Mouse (Mus musculus) lung, adult 18-20 months (tissue): Measurements from ENCODE around the gene Dmbt1.
"Not testable (repeated sequence)": the region's sequence is repeated elsewhere in the genome, so short reads cannot be mapped to it uniquely, and the experiment has no call there.

ENCODE experiments used
- DNase-seq, 2 experiments: peaks; one replicate each; pipeline ENCODE4 v3.0.0; 2022; ENCODE audit warnings: mixed read lengths in 2 of 2

Gene Dmbt1

DNA sequence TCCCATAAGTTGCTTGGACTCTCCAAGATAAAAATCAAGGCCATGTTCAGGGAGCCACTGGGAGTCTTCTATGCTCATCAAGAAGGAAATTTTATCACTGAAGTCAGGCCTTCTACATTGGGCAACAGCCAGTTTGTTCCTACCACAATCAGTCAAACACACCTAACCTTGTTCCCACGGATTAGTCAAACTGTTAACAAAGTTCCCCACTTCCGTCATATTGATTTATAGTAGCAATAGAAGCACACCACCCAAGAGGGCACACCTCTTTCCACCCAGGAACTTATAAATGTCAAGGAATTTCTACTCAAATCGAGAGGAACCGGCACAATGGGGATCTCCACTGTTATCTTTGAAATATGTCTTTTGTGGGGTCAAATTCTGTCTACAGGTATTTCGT is at the start of gene Dmbt1:
Gene Dmbt1, plus strand, starts transcription at position 299 of the 400 bp plus-strand sequence.
- no peak for DNase-seq

DNA sequence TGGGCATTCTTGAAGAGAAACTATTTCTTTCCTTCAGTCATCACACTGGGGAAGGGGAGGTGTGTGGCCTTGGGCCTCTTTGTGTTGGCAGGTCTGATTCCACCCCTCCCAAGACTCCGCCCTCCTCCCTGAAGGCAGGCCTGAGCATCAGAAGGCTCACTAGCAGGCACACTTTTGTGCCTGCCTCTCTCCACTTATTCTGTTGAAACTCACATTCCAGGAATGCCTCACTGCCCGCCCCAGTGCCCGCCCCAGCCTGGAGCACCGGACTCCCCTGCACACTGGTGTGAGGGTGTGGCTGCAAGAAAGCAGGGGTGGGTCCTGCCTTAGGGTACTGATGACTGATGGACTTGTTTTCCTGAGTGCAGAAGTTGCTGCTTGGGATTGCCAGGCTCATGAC is 49.5 kb upstream of the Dmbt1 start:
- DNase-seq: peak; percentile 86 to 92

DNA sequence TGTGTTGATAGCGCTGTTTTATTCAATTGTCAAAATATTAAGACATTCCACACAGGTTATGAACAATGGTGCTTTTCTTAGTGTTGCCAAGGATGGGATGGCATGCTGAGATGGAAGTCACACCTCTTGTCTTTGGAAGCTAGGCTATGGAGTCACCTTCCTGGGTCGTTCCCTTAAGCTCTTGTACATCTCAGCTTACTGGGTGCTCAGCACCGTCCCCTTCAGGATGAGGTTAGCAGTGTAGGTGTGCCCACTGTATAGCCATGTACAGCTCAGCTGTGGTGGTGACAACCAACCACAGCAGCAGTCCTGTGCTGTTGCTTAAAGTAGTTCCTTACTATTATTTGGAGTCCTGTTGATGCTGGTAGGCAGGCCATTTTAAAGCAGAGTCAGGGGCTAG is 49.0 kb upstream of the Dmbt1 start:
- no peak for DNase-seq

DNA sequence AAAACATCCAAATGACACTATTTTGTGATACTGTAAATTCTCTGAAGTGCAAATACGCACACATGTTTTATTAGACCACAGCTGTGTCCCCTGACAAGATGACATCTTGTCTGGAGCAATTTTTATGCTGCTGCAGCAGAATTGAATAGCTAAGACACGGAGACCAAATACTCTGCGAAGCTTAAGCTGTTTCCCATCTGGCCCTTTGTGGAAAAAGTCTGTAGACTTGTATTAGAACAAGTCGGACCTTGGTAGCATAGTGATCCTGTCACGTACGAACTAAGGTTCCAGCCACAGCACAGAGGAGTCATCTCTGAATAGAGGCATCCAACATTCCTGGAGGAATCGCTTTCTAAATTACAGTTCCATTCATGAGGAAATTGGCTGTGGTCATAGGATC is 47.6 kb upstream of the Dmbt1 start:
- no peak for DNase-seq

DNA sequence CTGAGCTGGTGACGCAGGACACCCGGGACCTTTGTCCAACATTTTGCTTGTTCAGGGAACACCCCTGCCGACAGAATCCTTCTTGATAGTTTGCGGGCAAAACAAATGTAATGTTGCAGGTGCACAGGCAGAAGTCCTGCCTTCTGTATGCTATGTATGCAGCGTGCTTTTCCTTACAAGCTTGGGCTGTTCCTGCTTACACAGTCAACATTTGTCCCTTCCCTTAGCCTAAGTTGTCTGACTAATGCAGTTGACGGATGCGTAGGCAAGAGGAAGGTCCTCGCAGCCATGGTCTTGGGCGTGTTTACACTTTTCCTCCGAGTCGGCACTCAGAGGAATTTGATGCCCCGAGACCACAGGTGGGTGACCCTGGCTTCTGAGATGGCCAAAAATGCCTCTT is 46.7 kb upstream of the Dmbt1 start:
- DNase-seq: no peak

DNA sequence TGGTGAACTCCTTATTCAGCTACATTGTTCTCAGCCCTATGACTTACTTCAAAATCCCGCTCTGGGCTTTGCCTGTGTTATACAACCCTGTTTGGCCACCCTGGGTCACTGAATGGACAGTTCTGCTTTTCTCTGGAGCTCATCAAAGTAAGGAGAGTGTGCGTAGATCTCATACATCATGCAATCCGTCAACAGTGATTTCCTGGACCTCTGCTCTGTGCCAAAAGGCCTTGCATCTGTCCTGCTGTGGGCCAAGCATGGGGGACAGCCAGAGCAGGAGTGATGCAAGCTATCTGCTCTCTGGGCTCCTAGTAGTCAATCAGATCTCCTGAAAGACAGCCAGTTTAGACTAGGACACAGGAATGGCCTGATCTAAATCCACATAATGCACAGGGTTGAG is 46.1 kb upstream of the Dmbt1 start:
- DNase-seq: no peak

DNA sequence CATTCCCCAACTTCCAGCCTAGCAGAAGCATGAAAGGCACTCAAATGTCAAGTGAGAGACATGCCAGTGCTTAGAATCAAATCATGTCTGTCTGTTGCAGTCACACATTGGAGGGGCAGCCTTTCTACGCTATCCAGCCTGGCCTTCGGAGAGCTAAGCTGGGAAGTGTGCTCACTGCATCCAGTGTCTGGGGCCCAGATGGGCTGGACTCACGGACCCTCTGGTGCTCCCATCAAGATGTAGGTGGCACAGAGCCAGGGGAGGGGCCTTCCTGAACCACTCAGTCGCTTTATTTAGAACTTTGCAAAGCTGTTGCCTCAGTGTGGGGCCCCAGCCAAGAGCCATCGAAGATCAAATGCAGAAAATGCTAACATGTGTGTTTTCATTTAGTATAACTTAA is 43.7 kb upstream of the Dmbt1 start:
- no peak for DNase-seq

DNA sequence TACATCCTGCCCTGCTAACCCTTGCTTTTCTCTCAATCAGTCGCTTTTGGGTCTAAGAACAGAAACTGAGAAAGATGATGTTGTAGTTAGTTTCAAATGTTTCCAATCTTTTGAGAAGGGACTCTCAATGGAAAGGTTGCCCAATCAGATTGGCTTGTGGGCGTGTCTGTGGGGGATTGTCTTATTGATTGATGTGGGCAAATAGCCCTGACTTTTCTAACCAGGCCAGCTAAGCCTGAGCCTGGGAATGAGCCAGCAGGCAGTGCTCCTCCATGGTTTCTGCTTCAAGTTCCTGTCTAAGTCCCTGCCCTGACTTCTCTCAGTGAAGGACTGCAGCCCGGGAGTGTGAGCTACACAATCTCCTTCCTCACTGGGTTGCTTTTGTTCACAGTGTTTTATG is 42.5 kb upstream of the Dmbt1 start:
- DNase-seq: no peak

DNA sequence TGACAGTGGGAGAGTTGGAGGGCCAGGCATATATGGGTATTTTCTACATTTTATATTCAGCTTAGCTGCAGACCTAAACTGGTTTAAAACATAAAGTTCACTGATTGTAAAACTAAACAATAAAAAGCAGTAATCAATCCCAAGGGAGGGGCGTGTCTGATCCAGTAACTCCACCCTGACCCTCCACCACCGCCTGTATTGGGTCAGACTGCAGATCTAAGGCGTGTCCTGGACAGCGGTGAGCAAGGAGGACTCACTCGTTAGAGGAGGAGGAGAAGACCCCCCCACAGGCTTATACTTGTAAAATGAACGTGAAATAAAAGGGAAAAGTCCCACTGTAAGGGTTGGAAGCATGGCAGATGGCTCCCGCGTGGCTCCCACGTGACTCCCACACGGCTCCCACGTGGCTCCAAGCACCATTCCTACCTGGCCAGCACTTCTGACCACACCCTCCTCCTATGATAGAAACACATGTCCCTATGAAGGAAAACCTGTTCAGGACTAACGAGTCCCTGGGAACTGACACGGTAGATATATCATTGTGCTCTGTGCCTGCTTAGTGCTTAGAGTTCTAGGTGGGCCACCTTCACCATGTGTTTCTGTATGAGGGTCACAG is 40.6 kb upstream of the Dmbt1 start:
- DNase-seq: no peak

DNA sequence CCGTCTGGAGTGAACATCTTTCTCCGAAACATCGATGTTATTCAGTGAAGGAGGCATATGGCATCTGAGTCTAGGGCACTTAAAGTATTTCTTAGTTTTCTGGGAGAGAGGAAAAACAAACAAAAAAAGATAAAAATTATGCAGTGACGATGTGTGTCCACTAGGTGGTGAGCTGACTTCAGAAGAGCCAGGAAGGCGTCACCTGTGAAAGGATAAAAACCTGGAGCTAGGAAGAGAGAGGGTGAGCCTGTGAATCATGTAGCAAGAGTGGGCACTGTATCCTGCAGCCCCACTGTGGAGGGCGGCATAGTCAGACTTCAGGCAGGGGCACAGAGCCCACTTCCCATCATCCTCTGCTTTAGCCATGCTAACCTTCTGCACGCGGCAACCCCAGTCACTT is 37.9 kb upstream of the Dmbt1 start:
- no peak for DNase-seq

DNA sequence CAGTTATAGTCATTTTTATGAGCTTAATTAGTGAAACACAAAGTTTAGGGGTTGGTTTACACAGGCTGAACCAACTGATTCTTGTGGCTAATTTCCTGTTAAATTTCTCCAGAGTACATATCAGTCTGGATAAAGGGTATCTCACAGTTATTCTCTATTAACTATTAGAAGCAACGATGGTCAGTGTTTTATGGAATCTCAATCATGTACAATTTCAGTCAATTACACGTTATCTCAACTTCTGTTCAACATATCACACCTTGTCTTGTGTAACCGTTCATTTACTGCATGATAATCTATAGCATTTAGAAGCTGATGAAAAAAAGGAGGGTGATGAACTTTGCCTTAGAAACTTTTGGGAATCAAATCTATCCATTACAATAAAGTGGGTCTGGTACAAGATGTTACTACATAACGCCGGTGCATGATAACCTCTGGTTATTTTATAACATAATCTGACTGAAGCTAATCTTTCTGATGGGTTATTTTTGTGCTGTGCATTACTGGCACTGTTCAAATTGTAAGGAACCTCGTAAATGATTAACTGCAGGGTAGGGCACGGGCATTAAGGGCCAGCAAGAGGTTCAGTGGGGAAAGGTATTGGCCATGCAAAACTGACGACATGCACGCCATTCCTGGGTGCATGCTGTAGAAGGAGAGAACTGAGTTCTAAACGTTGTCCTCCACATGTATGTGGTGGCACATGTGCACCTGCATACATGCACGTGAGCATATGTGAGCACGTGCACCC is 29.7 kb upstream of the Dmbt1 start:
- DNase-seq: no peak

DNA sequence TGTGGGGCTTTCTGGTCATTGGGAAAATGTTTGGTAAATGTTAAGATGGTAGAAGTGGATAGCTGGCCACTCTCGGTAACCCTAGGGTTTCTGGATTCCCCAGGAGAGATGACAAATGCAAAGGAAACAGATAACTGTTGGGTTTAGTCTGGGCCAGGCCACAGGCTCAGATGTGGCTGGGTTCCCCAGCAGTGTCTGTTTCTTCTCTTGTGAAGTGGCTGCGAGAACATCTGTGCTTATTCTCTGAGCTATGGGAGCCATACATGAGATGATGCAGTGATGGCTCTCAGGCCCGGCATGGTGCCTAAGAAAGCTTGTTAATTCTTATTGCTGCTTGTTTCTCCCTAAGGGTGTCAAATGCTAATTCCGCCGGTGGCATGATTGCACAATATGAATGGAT is 27.8 kb upstream of the Dmbt1 start:
- DNase-seq: no peak

DNA sequence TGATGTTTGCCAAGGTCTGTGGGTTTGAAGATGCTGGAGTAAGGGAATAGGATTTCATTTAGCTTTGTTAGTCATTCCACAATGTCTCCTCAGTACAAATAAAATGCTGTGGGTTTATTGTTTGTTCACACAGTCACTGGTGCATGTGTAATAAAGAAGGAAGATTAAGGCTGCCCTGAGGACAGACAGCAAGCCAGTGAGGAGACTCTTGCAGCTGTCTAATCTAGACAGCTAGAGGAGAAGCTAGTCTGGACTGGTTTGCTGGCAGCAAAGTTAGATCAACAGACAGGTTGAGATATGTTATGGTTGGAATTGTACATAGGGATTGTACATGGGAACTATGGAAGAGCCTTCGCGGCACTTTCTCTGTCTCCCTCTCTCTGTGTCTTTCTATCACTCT is 24.6 kb upstream of the Dmbt1 start:
- no peak for DNase-seq

DNA sequence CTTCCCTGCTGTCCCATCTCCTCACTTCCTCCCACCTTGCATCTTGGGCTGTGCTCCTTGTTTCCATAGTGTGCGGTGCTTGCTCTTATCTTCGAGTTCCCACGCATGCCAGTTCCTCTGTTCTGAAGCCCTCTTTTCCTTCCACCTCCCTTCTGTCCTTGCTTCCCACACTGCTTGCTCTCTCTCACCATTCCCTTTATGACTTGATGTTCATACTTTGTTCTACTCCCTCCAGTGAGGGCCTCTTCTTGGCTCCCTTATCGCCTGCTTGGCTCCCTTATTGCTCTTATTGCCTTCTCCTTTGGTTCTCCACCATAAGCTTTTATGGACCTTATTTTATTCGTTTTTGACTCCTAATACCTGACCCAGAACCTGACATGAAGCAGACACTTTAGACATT is 22.7 kb upstream of the Dmbt1 start:
- no peak for DNase-seq

DNA sequence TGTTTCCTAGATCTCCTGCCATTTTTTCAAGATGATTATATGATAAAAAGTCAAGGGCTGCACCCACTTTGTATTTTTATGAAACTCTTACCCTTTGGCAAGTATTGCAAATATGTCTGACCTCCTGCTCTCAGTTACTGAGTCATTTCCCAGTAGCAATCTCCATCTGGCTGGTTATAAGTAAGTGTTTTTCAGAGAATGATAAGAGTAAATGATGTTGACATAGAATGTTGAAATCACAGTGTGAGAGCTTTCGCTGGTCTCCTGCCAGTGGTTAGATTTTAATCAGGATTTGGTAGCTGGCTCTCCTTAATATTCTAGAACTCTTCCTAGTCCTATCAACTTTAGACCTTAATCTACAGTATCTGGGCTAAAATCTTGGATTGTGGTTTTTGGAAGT is 20.0 kb upstream of the Dmbt1 start:
- DNase-seq: peak; percentile 56 to 75

DNA sequence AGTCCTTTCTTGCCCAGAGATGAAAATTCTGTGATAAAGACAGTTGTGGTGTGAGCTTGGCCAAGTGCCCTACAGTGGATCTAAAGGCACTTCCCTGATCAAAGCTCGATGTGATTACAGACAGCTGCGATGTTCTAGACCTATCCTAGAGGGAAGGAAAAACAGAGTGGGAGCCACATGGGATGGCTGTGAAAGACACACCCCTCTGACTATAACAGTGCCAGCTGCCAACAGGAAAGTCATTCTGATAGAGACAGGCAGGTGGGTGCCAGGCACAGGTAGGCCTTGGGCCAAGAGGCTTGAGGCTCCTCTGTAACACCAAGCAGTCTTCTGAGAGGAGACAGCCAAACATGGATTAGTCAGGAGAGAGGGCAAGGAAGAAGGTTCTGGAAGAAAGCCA is 12.7 kb upstream of the Dmbt1 start:
- DNase-seq: no peak

DNA sequence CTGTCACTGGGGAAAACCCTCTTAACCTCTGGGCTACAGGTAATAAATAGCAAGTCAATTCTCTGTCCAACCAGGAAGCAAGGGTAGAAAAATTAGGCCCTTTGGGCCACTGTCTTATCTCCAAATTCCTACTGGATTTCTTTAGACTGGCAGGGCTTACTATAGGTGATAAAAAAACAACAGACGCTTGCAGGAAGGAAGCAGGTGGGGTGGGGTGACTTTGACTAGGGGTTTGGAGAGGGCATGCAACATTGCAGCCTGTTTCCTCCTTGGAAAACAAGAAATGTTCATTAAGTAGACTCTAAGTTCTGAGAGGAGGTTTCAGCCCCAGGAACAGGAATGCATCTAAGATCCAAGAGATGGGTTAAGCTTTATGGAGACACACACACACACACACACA is 7.0 kb upstream of the Dmbt1 start:
- no peak for DNase-seq

DNA sequence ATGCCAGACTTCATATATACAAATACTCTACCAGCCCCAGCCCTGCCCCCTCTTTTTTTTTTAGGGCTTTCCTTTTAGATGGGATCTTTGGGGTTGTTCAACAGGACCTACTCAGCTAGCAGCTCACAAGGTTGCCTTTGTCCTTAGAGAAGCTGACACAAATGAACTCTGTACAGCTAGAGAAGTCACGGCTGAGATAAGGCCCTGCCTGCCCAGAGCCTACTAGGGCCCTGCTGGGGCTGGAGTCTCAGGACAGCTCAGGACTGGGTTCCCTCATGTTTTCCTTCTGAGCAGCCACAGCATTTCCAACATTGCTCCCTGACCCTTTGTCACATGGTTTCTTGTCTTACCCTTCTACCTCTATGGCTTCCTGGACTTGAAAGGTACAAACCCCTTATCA is 4.3 kb upstream of the Dmbt1 start:
- no peak for DNase-seq

DNA sequence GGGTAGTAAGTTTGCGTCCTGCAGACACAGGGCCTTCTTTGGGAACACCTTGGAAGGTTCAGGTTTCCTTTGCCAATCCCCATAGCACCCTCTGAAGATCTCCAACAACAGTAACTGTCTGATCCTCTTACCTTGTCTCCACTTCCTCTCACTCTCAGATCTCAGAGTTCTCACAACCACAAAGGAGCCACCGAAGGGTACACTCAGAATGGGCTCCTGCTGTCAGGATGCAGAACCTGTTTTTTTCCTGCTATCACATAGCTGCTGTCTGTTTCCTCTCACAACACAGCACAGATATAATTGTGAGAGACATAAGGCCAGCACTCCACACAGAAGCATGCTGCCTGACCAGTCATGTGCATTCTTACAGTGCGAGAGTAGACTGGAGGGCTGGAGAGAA is 4.5 kb downstream of the Dmbt1 start:
- DNase-seq: no peak

DNA sequence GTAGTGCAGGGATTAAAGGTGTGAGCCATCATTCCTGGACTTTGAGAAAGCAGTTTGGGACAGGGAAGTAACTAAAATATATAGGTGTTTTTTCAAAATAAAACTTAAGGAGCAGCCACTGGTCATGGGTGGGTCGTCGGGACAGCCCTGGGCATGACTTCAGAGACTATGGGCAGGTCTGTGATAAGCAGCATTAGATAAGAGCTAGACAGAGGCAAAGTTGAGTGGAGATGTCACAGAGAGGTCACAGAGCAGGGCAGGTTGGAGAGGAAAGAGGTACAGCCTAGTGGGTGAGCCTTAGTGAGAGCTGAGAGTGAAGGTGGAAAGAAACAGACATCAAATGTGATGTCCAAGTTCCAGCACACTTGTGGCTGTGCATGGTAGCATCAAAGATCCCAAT is 5.2 kb downstream of the Dmbt1 start:
- DNase-seq: no peak

DNA sequence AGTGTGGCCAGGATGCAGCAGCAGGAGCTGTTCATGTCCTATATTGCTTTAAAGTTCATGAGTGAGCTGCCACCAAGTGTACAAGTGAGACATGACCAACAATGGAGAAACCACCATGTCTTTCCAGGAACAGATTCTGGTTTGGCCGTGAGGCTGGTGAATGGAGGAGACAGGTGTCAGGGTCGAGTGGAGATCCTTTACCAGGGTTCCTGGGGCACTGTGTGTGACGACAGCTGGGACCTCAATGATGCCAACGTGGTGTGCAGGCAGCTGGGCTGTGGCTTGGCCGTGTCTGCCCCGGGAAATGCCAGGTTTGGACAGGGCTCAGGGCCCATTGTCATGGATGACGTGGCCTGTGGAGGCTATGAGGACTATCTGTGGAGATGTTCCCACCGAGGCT is 8.9 kb downstream of the Dmbt1 start:
- DNase-seq: not testable (repeated sequence)

DNA sequence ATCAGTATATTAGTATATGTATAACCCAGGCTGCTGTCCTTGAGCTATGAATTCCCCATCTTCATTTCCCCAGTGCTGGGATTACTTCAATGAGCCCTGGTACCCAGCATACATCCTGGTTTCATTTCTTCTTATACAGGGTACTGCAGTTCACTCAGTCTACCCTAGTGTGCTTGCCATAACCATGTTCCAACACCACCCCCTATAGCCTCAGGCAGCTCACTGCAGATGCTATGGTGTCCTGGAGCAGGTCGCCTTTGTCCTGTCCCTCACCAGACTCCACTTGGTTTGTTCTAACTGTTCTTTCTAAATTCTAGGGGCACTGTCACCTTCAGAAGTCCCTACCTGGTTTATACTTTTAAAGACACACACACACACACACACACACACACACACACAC is 10.8 kb downstream of the Dmbt1 start:
- no peak for DNase-seq

DNA sequence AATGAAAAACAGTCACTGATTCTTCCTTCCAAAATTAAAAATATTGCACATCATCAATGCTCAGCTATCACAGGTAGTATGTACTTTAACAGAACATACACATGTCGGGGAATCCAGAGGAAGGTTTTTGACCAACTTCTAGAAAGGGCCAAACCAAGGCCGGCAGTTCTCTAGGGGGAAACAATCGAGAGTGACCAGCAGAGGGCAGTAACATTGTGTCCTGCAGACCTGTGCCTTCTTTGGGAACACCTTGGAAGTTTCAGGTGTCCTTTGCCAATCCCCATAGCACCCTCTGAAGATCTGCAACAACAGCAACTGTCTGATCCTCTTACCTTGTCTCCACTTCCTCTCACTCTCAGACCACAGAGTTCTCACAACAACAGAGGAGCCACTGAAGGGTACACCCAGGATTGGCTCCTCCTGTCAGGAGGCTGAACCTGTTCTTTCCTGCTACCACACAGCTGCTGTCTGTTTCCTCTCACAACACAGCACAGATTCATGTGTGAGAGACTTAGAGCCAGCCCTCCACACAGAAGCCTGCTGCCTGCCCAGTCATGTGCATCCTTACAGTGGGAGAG is 13.5 kb downstream of the Dmbt1 start:
- DNase-seq: peak in 1 of 2 experiments; percentile 11

DNA sequence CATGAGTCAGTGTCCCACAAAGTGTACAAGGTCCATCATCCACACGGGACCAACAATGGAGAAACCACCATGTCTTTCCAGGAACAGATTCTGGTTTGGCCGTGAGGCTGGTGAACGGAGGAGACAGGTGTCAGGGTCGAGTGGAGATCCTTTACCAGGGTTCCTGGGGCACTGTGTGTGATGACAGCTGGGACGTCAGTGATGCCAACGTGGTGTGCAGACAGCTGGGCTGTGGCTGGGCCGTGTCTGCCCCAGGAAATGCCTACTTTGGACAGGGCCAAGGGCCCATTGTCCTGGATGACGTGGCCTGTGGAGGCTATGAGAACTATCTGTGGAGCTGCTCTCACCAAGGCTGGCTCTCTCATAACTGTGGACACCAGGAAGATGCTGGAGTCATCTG is 18.0 kb downstream of the Dmbt1 start:
- not testable (repeated sequence) for DNase-seq
